Mouse (Mus musculus) c-Kit-positive CD71-negative TER-119-negative erythroid progenitor cells, embryonic 14.5 days (primary cell): ENCODE measurements around the gene Actn4.
A peak's percentile ranks its signal among the peaks of the same experiment; 100 is the strongest.

Source experiments
- DNase-seq: peaks from one replicate; pipeline ENCODE4 v3.0.0-alpha.2; 2013; ENCODE audit warnings: low read depth

Actn4 gene

DNA sequence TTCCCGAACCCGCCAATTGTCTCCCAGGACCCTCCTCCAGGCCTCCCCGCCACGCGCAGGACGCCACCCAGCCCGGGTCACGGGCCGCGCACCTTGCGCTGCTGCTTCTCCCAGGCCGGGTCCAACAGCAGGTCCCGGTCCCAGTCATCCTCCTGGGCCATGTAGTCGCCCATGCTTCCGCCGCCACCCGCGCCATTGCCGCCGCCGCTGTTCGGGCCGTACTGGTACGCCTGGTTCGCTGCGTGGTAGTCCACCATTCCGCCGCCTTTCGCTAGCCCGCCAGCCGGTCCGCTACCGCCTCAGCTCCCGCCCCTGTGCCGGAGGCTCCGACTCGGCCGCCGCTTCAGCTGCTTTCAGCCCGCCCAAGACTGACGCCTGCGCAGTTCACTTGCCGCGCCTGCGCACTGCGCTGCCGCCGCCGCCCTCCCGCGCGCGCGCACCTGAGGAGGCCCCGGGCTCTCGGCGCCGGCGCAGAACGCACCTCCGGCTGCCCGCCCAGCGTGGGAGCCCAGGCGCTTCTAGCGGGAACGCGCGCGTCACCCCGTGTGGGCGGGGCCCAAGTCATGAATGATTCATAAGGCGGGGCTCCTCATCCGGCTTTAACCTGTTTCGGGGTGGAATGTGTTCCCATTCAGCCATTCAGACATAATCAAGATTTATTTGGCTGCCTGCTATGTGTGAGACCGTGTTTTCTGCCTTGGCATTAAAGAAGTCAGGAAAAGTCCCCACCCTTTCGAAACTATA is at the start of gene Actn4:
Gene Actn4, minus strand, starts transcription at position 414 of the 744 bp plus-strand sequence.
- DNase-seq, result peak; percentile 98

- DNase-seq, result no peak
Observed at GRCm38 (mm10) chr7:29008714-29009113, 46.6 kb upstream of the Actn4 start.

- no peak for DNase-seq
Observed at GRCm38 (mm10) chr7:29008171-29008570, 46.0 kb upstream of the Actn4 start.

GRCm38 (mm10) chr7:29007224-29008101 is 45.3 kb upstream of the Actn4 start:
- no peak for DNase-seq

DNA sequence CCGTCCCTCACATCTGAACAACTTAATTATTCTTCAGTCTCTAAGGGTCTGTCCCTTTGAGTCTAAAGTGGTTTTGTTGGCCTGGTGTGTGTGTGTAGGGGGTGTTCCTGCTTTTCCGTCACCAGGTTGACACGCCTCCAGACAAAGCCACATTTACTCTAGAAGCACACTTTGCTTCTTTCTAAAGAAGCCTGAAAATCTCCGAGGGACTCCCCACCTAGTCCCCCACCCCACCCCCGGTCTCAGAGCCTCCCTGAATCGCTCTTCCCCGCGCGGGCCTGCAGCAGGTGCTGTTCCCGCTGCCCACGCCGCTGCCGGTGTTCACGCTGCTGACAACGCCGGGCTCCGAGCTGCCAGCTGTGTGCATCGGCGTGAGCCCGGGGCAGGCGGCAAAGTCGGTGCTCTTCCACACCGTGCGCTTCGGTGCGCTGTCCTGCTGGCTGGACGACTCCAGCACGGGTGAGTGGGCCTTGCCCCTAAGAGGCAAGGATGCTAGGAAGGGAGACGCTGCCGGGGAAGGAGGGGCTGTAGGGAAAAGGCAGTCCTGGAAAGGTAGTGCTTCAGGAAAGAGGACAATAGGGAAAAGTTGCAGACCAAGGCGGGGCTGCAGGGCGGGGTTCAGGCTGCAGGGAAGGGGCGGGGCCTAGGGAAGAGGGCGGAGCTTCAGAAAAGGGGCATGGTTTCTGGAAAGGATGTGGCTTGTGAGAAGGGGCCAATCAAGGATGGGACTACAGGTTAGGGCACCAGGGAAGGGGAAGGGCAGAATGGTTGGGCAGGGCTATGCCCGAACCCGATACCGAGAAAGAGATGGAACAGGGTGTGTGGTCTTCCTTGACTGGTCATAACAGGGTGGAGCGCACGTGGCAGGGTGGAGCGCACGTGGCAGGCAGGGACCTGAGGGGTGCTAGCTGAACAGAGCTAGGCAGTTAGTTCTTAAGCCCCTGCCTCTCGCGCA is 38.8 kb upstream of the Actn4 start:
- peak; percentile 82 for DNase-seq

- no peak for DNase-seq
Observed at GRCm38 (mm10) chr7:28993402-28993801, 31.3 kb upstream of the Actn4 start.

DNA sequence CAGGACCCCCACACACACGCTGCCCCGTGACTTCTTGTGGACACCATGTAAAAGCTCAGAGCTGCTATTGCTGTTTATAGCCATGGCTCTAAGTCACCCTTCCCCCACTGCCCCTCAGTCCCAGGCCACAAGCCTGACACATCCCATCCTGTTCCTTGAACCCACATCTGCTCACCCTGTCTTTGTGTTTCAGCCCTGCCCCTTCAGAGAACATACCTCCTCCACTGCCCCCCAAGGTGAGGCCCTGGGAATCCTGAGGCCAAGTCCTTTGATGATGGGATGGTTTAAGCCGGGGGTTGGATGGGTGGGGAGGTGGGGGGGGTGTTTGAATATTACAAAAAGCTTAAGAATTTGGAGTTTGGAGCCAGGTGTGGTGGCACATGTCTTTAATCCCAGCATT is 30.9 kb upstream of the Actn4 start:
- DNase-seq, result no peak

DNA sequence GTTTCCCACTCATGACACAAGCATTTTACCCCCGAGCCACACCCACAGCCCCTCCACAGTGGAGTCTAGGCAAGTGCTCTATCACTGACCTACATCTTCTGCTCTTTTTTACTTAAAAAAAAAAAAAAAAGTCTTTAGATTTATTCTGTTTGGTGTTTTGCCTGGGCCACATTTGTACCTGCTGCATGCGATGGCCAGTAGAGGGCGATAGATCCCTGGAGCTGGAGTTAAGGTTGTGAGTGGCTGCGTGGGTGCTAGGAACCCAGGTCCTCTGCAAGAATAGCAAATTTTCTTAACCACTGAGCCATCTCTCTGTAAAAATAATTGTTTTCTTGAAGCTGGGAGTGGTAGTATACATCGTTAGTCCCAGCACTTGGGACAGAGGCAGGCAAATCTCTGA is 29.5 kb upstream of the Actn4 start:
- no peak for DNase-seq

DNA sequence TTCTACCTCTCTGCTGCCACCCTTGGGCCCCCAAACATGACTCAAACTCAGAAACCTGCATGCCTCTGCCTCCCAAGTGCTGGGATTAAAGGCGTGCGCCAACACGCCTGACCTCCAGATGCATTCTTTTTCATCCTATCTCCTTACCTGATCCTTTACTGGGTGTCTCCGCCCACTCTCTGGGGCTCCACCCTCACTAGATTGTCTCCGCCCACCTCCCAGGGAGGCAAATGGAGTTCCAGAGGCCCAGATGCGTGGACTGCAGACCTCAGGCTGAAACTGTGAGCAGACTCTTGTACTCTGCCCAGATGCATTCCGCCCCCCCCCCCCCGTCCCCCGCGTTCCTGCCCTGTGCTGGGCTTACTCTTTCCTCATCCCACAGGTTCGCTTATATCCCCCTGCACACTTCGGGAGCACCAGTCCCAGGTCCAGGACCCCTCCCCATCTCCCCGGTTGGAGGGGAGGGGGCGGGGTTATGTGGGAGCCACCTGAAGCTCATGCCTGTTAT is 28.7 kb upstream of the Actn4 start:
- DNase-seq, result no peak

DNA sequence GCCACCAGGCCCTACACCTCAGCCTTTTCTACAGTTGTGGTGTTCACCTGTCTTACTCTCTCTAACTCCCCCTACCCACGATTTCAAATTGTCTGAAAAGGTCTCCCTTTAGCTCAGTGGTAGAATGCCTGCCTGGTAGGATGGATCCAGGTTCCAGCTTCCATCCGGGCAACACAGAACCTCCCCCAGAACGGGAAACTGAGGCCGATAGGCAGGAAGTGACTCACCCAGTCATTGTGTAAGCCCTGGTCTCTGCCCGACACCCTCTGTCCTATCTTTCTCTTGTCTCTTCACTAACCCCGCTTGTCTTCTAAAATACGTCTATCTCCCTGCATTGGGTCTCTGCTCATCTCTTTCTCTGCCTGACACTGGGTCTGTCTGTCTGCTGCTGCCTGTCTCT is 23.1 kb upstream of the Actn4 start:
- no peak for DNase-seq

DNA sequence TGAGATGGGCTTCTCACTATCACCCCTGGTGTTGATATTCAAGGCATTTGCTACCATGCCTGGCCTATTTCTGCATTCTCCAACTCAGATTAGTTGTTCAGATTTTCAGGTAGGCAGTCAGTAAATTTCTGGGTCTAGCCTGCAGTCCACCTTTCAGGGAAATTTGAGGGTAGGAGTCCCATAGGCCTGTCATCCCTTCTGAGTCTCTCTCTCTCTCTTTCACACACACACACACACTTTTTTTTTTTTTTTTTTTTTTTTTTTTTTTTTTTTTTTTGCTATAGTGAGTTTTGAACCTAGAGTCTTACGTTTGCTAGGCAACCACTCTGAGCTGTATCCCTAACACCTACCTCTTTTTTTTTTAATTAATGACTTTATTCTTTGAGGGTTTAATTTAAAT is 22.3 kb upstream of the Actn4 start:
- no peak for DNase-seq

DNA sequence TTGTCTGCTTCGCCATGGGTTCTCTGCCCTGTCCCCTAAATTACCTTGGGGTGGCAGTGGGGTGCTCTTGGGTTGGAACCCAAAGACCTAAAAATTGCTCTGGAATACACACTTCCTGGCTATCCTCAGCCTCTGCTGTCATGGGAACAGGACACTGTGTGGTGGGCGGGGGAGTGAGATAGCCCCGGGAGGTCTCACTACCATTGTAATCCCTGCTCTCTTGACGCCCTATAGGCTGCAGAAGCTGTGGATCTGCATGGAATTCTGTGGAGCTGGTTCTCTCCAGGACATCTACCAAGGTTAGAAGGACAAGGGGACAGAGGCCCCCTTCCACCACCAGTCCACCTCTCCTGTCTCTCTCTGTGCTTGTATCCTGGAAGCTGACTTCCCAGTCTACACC is 21.7 kb upstream of the Actn4 start:
- DNase-seq, result no peak

DNA sequence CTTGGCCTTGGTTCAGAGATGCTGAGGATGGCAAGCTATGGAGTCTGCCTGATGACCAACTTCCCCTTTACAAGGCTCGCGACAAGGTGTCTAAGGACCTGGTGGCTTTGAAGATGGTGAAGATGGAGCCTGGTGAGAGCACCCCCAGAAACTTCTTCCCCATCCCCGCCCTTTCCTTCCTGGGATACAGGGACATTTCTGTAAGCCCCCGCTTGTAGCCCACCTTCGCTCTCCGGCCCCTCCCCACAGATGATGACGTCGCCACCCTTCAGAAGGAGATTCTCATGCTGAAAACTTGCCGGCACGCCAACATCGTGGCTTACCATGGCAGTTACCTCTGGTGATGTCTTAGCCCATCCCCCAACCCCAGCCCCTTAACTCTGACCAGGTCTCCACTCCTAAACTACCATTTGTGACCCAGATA is 21.0 kb upstream of the Actn4 start:
- no peak for DNase-seq

DNA sequence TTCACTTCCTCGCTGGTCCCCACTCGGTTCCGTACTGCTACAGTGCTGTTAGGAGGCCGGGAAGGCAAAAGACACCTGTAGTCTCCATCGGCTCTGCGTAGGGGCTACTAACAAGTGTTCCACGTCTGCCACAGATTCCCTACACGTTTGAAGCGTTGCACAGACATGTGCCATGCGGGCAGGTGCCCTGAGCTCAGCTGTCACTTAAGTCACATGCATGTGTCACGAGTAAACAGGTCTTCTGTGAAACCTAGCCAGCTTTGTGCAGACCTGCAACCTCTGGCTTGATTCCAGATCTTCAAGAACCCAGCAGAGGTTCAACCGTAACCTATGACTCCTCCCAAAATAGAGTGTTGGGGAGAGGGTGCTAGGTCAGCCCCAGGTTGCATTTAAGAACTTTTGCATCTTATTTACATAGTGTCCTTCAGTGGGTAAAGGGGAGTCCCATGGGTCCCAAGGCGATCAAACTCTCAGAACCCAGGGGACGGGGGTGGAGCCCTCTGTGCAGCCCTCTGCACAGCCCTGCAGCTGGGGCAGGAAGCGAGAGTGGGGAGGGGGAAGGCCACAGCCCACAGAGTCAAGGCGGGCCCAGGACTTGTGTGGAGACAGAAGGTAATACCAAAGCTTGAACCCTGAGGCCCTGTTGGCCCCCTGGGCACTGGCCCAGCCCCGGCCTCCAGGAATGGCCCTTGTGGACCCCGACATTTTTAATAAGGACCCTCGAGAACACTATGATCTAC is 20.3 kb upstream of the Actn4 start:
- no peak for DNase-seq

GRCm38 (mm10) chr7:28981651-28982273 is 19.6 kb upstream of the Actn4 start, which contains the start of the genes Eif3k and Map4k1:
Eif3k (minus strand) TSS chr7:28981864.
Map4k1 (plus strand) TSS chr7:28982050.
- peak; percentile 100 for DNase-seq

GRCm38 (mm10) chr7:28977556-28977955 is 15.4 kb upstream of the Actn4 start:
- no peak for DNase-seq

- no peak for DNase-seq
Observed at GRCm38 (mm10) chr7:28973025-28973424, 10.9 kb upstream of the Actn4 start.

DNA sequence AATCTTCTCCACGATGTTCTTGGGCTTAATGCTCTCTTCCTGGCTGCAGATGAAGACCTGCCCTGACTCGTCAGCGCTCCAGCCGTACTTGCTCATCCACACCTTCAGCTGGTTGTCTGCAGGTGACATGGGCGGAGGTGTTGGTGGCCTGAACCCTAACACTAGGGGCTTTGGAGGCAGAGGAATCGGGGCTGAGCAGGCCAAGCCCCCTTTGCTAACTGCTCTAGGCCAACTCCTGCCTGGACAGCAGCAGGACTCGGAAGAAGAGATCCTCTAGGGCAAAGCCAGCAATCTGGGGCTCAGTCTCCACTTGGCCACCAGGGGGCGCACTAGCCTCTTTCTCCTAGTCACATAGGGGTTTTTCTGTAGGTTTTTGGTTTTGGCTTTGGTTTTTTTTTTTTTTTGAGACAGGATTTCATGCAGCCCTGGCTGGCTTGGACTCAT is 10.4 kb upstream of the Actn4 start:
- DNase-seq, result no peak

DNA sequence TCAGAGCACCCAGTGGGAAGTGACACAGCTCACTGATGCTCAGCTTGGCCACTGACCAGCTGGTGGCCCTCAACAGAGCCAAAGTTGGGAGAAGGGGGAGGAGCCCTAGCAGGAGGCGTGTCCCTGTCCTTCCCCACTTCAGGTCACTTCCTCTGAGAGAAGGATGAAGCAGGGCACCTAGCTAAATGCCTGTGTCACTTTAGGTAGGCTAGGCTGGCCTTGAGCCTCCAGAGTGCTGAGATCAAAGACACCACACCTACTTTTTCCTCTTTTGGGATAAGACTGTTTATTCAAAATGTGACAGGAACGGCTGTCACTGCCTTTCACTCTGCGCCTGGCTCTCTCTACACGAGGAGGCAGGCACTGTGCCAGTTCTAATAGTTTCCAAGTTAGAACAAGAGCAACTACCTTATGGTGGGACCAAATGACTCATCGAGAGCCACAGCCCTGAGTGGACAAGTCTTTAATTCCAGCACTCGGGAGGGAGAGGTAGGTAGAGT is 9.7 kb upstream of the Actn4 start:
- DNase-seq, result no peak

GRCm38 (mm10) chr7:28971029-28971428 is 8.9 kb upstream of the Actn4 start:
- DNase-seq, result no peak
